Mouse (Mus musculus) embryonic facial prominence, embryonic 10.5 days (tissue): ENCODE results near the gene Tmem273. TPM values are rescaled to one million over a fixed set of nuclear protein-coding genes. Genes with fewer than 3 reads are reported as not detected.

Experiments used
- polyA plus RNA-seq: library from polyadenylated mRNA; unstranded; fragments of >200 nt; fragmentation: Nextera tagmentation; extraction: Ambion mirVana; gene quantifications from 2 replicates; pipeline ENCODE4 v1.2.1, GENCODE M21; 2016

Tmem273 gene
- polyA plus RNA-seq, 1 experiment from 2014 or later, result 0.24 TPM

Other genes starting within 250 kb of the Tmem273 start
- gene Prrxl1, start 186.6 kb upstream of the Tmem273 start, polyA plus RNA-seq, result 5.1 and 7.9 TPM in 2 replicates
- 0.18 and 0.61 TPM in 2 replicates for gene 3425401B19Rik, start 100.7 kb upstream of the Tmem273 start, polyA plus RNA-seq
- gene Fam170b, start 48.0 kb downstream of the Tmem273 start, polyA plus RNA-seq, result not detected in 2 replicates
- 1.9 and 2.2 TPM in 2 replicates for gene Vstm4, start 70.8 kb downstream of the Tmem273 start, polyA plus RNA-seq
- gene Lrrc18, start 205.4 kb downstream of the Tmem273 start, polyA plus RNA-seq, result 0.54 and 0.62 TPM in 2 replicates